Mouse (Mus musculus) cerebellum, adult 11-12 months (tissue): Measurements from ENCODE around the gene Ucp1.
"Not testable (repeated sequence)": the region's sequence is repeated elsewhere in the genome, so short reads cannot be mapped to it uniquely, and the experiment has no call there.

ENCODE experiments used
- DNase-seq: peaks from one replicate; pipeline ENCODE4 v3.0.0; 2022

The Ucp1 gene

DNA sequence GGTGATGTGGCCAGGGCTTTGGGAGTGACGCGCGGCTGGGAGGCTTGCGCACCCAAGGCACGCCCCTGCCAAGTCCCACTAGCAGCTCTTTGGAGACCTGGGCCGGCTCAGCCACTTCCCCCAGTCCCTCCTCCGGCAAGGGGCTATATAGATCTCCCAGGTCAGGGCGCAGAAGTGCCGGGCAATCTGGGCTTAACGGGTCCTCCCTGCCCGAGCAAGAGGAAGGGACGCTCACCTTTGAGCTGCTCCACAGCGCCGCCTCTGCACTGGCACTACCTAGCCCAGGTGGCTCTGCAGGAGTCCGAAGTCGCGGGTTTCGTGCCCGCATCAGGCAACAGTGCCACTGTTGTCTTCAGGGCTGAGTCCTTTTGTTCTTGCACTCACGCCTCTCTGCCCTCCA, at the start of gene Ucp1:
Gene Ucp1 (plus strand): TSS at position 177 of the 400 bp plus-strand sequence.
- DNase-seq = no peak

DNA sequence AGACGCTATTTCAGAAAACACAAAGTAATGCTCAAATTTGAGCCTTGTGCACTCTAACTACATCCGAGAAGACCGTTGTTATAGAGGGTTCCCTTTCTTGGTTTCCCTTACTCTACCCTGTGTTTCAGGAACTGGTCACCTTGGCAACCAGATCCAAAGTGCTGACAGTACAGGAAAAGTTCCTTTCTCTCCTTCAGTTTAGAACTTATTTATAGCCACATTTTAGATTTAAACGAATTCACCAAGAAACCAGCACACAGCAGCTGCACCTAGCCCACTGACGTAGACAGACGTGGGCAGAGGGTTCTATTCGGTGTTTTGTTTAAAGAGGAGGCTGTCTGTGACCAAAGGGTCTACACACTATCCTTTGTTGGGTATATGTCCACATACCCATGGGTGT, 46.0 kb upstream of the Ucp1 start:
- no peak for DNase-seq

DNA sequence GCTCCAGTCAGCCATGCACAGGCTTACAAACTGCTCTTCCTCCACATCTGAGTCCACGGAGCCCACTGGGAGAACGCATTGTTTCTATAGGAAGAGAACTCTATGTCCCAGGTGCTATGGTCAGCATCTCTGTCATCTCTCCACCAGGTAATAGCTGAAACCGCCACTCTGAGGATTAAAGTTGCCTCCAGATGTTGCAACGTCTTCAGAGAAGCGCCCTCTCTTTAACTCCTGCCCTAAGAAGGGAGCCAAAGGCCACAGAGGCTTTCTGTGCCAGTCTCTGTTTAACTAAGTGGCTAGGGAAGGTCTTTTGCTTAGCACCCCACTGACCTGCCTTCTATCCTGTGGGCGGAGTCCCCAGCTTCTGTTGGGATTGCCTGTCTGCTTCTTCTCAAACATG, 39.3 kb upstream of the Ucp1 start:
- DNase-seq = no peak

DNA sequence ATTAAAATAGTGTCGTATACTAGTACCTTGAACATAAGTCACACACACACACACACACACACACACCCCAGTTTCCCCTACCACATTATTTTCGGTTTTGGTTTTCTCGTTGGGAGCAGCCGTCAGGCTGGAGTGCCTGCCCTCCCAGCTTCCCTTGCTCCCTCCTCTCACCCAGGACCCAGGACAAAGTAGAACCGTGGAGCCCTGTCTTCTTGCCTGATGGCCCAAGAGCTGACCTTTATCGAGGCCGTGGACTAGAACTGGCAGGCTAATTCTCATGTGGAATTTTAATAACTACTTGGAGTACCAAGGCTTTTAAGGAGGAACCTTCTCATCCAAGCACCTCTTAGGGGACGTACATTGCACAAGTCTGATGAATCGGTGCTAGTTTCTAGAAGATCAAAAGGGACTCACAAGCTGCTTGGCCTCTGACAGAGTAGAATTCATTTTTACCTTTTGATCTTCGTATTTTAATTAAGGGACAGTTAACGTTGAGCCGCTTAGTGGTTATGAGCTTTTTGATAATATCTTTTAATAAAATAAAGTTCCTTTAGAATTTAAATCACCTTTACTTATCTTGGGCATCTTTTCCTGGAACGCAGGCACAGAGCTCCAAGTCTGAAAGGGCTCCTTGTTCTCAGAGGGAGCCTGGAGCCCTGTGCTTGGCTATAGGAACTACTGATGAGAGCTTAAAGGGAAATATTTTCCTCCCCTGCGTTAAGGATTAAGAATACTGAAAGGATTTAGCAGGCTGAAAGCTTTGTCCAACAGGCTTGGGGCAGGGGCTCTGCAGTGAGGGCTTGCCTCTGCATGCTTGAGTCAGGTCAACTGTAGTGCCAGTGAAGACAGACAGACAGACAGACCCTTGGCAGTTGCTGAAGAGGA, 38.5 kb upstream of the Ucp1 start:
- DNase-seq = no peak

DNA sequence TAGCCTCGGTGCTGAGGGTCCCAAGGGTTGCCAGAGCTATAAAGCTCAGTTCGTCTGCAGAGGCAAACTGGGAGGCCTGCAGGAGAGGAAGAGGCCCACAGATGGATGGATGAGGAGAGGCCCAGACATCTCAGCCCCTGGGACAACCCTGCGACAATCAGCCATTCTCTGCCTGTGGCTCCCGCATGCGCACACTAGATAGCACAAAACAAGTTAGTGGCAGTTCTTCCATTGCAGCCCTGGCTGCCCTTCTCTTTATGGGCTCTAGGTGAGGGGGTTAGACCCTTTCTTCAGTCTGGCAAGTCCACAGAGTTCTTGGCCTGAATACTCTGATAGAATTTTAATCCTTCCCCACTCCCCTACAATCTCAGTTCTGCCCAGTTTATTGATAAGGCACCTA, 37.4 kb upstream of the Ucp1 start:
- no peak for DNase-seq

DNA sequence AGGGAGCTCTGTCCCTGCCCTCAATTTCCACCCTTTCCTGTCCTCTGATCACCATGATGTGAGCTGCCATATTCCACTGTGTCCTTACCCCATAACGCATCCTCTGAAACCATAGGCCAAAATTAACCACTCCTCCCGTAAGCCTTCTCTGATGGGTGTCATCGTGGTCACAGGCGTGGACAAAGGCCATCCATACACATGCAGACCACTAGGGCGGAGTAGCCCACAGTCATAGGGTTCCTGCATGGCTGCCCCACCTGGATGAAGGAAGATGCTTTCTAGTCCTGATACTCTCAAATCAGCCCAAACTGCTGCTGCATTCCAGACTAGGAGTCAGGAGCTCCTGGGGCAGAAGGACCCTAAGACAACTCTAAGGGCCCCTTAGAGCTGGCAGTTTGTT, 32.5 kb upstream of the Ucp1 start:
- no peak for DNase-seq

DNA sequence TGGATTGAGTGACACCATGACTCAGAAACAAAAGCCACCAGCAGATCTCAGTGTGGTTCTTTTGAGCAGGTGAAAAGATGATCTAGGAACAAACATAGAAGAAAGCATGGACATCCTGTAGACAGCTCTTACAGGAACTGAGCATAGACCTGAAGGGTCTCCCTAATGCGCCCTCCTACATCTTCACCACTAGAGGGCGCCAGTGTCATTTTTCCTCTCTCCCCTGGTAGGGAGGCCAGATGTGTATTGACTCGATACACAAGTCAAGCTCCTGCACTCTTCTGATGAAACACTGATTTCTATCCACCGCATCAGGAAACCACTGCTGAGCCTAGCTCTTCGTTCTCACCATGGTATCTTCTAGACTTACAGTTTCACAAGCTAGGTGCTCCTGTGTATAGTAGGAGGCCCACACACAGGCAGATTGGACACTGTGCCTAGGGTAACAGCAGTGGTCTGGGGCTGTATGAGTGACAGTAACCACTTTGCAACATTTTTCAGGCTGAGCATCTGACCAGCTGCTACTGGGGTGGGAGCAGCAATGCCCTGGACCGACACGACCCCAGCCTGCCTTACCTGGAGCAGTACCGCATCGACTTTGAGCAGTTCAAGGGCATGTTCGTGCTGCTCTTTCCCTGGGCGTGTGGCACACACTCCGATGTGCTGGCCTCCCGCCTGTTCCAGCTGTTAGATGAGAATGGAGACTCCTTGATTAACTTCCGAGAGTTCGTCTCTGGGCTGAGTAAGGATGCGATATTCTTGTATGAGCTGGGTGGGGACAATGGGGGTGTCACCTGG, 29.5 kb upstream of the Ucp1 start:
- peak; percentile 30 for DNase-seq

DNA sequence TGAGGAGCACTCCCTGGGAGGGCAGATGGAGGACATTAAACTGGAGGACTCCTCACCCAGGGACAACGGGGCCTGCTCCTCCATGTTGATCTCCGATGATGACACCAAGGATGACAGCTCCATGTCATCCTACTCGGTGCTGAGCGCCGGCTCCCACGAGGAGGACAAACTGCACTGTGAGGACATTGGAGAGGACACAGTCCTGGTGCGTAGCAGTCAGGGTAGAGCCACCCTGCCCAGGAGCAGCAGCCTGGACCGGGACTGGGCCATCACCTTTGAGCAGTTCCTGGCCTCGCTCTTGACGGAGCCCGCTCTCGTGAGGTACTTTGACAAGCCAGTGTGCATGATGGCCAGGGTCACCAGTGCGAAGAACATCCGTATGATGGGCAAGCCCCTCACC, 19.0 kb upstream of the Ucp1 start:
- no peak for DNase-seq

DNA sequence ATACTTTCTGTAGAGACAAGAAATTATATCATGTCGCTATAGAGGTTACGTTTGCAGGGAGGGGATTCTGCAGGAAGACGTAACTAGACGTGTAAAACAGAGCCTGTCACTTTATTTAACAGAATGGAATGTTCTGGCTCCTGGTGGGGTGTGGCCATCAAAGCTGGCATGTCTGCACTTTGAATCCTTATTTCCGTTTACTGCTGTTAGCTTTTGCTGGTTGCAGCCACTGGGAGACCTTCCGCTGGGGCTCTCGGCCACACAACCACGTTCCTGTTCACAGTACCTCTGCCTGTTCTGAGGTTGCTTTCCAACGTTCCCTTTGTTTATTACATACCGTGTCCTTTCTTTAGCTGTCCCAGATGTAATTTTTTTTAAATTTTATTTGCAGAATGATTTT, 17.7 kb upstream of the Ucp1 start:
- no peak for DNase-seq

DNA sequence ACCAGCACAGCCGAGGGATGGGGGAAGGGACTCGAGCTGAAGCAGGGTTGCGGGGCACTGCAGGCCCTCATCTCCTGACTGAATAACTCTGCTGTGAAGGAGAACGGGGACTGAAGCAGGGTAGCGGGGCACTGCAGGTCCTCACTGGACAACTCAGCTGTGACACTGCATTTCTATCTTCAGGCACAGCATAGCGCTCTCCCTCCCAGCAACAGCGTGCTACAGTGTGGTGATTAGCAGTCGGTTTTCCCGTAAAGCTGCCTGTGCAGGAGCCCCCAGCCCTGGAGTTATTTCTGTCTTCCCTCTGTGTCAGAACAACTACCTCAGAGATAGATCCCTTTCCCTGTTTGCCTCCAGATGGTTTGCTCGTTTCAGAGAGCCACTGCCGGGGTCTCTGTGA, 15.7 kb upstream of the Ucp1 start:
- DNase-seq = no peak

DNA sequence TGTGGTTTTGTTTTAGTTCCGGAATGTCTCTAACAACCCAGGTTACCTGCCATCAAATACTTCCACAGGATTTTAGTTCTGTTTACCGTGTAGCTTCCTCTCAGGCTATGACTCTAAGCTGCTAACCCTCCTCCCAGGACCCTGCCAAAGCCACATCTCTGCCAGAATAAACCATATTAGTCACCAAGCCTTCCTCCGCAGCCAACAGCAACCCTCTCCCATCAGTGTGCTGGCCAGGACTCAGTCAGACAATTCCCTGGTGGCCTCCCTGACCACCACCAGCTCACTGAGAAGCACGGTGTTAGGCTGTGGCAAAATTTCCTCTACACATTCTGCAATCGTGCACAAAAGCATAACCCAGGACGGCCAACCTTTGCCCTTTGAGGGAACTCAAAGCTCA, 11.7 kb upstream of the Ucp1 start:
- no peak for DNase-seq

DNA sequence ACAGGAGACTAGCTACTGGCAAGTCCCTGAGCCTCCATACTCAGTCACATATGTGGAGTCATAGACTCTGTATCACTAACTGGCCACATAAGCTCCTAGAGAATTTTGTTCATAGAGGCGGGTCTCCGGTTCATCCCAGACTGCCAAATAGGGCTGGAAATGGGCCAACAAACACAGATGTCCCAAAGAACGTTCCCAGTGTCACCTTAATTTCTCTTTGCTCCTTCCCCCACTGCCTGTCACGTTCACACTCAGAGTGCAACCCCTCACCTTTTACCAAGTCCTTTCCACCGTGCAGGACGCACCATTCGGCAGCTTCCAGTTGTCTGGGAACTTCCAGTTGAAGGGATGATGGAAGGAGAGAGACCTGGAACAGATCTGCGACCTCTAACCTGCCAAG, 4.8 kb upstream of the Ucp1 start:
- no peak for DNase-seq

DNA sequence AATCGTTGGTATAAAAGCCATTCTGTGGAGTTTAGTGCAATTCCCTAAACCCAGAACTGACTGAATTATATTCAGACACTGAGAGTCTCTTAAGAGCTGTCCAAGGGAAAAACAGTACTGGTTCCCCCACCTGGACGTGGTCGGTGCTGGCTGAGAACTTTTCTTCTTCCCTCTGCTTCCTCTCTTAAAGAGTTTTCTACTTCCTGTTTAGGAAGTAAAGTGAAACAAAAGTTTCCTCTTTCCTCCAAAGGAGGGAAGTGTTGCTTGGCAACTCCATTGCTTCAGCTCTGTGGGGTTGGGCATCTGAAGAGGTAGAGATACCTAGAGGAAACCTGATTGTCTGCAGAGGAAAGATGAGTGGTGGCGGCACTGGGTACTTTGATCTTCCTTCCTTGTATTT, 7.2 kb downstream of the Ucp1 start:
- DNase-seq = no peak

DNA sequence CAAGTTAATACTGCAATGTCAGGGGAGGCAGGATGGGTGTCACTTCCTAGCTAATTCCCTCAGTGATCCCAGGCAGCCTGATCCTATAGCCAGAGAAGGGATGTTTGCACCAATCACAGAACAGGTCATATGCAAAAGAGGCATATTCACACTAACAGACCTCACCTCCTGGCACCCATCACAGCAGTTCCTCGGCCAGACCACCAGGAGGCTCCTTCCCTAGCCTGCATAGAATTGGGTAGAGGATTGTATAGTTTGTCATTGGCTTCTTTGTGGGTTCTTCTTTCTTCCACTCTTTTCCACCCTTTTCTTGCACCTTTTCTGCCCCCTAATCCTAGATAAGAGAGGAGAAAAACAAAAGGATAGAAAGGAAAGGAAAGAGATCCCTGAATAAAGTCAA, 10.0 kb downstream of the Ucp1 start:
- no peak for DNase-seq

DNA sequence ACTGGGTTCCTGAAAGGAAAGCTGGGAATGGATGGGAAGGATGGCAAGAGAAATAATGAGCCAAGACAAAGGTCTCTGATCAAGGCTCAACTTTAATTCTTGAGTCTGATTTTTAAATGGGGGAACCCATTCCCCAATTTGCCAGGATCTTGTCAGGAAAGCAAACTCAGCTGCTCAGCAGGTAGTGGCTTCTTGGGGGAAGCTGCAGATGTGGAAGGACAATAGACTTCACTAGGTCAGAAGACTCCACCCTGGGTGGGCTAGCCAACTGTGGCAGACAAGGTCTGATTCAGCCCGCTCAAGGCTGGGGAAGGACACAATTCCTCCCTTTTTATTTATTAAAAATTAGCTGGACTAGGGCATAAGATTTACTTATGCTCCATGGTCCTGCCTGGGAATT, 14.8 kb downstream of the Ucp1 start:
- DNase-seq = no peak

DNA sequence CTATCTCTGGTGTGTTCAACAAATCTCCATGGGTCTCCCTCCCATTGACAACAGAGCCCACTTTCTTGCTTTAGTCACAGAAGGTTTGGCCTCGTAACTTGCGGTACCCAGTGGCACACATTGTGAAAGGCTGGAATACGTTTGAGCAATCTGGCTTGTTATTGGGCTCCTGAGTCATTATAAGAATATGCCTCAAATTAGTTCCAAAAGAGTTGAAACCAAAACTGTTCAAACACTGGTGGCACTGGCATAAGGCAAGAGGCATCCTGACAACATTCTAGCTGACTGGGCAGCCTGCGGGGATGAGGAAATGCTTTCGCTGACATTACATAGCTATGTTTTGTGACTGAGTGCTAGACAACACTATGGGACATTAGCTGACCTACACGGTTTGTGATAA, 19.7 kb downstream of the Ucp1 start:
- no peak for DNase-seq

DNA sequence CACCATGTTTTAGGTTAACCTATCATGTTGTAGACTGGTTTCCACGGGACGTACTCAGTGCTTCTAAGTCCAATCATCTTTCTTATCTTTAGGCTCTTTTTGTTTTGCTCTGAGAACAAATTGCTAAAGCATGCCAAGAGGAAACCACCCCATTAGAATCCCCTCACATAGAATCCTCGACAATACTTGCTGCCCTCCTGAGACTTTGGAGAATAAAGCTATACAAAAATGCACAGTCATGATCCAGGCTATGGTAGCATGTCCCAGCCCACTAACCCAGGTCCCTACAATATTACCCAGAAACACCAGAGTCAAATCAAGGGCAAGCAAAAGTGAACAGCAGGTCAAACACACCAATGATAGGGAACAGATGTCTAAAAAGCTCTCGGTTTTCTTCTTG, 24.9 kb downstream of the Ucp1 start:
- DNase-seq = not testable (repeated sequence)

DNA sequence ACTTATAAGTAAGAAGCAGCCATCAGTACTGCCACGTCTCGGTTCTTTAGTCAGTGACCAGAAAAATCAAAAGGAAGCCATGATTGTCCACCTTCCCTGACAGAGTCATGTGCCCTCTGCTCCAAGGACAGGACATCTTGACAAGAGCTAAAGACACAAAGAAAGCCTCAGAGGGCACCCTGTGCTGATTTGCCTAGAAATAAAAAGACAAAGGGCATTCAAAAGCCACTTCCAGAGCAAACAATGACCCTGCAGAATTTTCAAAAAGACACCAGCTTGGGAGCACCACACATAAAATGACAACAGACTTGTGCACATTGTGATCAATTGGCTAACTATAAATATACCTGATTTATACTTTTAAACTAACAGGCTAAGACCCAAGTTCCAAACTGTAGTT, 25.5 kb downstream of the Ucp1 start:
- no peak for DNase-seq

DNA sequence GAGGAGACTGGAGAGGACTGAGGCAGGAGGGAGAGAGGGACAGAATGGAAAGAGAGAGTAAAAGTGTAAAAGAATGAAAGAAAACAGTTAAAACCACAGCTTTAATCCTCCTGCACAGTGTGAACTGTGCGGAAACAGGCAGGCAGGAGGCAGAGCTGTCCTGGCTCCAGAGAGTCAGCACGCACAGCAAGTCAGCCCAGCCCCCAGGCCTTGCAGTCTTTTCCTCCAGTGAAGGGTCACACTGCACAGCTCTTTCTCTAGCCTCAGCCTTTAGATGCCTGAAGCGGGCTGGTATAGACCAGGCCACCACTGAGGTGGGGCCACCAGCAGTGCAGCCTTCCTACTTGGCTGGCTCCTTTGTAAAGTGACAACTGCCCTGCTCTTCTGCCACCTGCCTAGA, 30.4 kb downstream of the Ucp1 start:
- no peak for DNase-seq

DNA sequence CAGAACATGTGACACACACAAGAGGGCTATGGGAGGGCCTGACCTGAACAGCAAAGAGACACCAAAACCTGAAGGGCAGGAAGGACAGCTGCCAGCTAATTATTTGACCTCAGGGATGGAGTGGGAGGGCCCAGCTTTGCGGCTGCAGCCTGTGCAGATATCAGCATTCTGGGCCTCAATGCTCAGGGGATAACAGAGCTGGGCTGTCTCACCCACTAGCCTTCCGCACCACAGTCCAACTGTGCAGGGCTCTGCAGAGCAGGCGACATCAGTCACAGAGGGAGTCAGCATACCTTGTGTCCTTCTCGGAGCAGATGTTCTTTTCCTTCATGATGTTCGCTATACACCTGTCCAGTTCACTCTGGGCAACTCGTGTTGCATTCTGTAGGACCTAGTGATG, 32.2 kb downstream of the Ucp1 start:
- no peak for DNase-seq

DNA sequence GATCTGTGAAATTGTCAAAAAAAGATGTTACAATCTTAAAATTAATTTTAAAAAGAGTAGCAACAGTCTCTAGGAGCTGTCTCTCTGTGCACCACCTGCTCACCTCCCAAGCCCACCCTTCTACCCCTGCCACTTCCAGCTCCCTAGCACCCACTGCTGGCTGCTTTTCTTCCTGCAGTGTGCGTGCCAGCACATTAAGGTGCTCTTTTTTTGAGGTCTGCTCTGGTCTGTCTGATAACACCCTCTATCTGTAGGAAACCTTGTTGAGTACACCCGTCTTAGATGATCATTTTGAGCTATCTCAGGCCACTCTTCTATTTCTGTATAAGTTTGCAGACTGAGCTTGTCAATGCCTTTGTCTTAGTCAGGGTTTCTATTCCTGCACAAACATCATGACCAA, 32.9 kb downstream of the Ucp1 start:
- DNase-seq = no peak

DNA sequence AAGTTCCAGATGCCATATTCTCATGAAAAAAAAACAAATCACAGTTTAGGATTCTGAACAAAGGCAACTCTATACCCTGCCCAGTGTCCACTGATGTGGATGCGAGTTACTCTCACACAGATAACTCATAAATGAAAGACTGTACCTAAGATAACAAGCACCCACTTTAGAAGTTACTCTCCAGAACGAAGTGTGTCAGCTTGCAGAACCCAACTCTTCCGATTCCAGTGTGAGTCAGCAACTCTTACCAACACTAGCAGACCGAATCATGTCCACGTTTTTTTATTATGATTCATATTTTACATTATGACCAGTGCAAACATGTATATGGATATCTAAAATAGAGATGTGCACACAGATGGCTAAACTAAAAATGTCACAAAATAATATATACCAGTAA, 37.7 kb downstream of the Ucp1 start:
- DNase-seq = no peak

DNA sequence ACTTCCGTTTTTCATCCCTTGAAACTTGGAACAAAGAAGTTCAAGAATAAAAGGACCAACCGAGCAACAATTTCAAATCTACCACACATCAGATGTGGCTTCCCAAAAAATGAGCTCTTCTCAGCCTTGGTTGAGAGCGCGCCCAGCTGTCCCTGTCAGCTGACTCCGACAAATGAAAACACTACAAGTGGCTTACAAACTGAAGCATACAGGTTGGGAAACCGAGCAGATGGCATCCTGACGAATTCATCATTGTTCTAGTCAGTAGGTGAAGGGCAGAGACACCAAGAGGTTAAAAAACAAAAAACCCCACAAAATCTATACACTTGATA, 41.4 kb downstream of the Ucp1 start:
- peak; percentile 31 for DNase-seq

DNA sequence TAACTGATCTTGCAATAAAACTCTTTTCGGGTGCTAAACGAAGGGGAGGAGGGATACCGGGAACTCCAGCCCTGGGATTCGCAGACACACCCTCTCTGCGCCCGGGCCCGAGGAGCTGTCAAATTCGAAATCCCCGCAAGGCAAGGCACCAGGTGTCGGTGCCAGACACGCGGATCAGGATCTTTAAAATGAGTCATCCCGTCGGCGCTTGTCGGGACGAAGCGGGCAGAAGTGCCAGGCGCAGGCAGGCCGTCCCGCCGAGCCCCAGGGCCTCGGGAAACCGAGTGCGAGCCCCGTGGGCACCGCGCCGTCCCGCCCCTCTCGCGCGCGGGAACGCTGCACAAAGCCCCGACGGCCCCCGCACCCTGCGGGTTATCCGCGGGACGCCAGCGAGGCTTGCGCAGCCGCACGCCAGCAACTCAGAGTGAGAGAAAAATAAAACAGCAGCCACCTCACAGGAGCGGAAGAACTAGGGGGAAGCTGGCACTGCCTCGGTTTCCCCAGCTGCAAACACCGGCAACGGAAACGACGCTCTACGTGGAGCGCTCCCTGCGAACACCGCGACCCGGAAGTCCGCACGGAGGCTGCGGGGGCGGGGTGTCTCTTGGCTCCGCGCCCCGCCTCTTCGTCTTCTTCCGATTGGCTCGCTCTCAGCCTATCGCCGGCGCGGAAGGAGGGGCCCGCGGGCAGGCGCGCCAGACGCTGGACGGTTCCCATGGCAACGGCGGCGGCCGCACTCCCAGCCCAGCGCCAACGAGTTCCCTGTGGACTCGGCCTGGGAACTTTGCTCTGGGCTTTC, 41.9 kb downstream of the Ucp1 start, which contains the start of gene Elmod2:
Gene Elmod2 (minus strand): TSS at position 588 of the 799 bp plus-strand sequence.
- peak; percentile 97 for DNase-seq
